Mouse (Mus musculus) CH12F3 (cell line): ENCODE measurements around the gene Snx29.

ENCODE experiments used
- in situ Hi-C: fragments of 300-500 bp; cut with MboI; formaldehyde crosslinking; loops from 2 replicates; pipeline ENCODE4 v1.14.3; 2020; ENCODE audit warnings: low sequenced_read_pairs

Gene Snx29

GRCm38 (mm10) chr16:11518803-11519498 lies 196.2 kb downstream of the Snx29 start:
- in situ Hi-C loops = no loop called here

GRCm38 (mm10) chr16:11526104-11526786 lies 203.5 kb downstream of the Snx29 start:
- in situ Hi-C loops = no loop called here

GRCm38 (mm10) chr16:11526996-11527395 lies 204.3 kb downstream of the Snx29 start:
- in situ Hi-C loops = no loop called here

GRCm38 (mm10) chr16:11530466-11531194 lies 207.9 kb downstream of the Snx29 start:
- in situ Hi-C loops = no loop called here

GRCm38 (mm10) chr16:11531441-11531840 lies 208.7 kb downstream of the Snx29 start:
- in situ Hi-C loops = no loop called here

GRCm38 (mm10) chr16:11532592-11532991 lies 209.9 kb downstream of the Snx29 start:
- in situ Hi-C loops = no loop called here

GRCm38 (mm10) chr16:11533441-11533840 lies 210.7 kb downstream of the Snx29 start:
- in situ Hi-C loops = no loop called here

- in situ Hi-C loops = no loop called here
These were observed 215.0 kb downstream of the Snx29 start for GRCm38 (mm10) chr16:11537663-11538062.

- in situ Hi-C loops = no loop called here
These were observed 215.5 kb downstream of the Snx29 start for GRCm38 (mm10) chr16:11538191-11538590.

GRCm38 (mm10) chr16:11540961-11541360 lies 218.3 kb downstream of the Snx29 start:
- in situ Hi-C loops = no loop called here

GRCm38 (mm10) chr16:11541769-11542168 lies 219.1 kb downstream of the Snx29 start:
- in situ Hi-C loops = no loop called here

GRCm38 (mm10) chr16:11550043-11550725 lies 227.5 kb downstream of the Snx29 start:
- in situ Hi-C loops = no loop called here

- in situ Hi-C loops = no loop called here
These were observed 239.0 kb downstream of the Snx29 start for GRCm38 (mm10) chr16:11561714-11562113.

GRCm38 (mm10) chr16:11563846-11564245 lies 241.1 kb downstream of the Snx29 start:
- in situ Hi-C loops = no loop called here

GRCm38 (mm10) chr16:11565126-11565525 lies 242.4 kb downstream of the Snx29 start:
- in situ Hi-C loops = no loop called here

- in situ Hi-C loops = no loop called here
These were observed 244.9 kb downstream of the Snx29 start for GRCm38 (mm10) chr16:11567594-11567993.

GRCm38 (mm10) chr16:11568095-11568494 lies 245.4 kb downstream of the Snx29 start:
- in situ Hi-C loops = no loop called here

GRCm38 (mm10) chr16:11568601-11569000 lies 245.9 kb downstream of the Snx29 start:
- in situ Hi-C loops = no loop called here

- in situ Hi-C loops = no loop called here
These were observed 246.4 kb downstream of the Snx29 start for GRCm38 (mm10) chr16:11569127-11569526.

- in situ Hi-C loops = no loop called here
These were observed 247.4 kb downstream of the Snx29 start for GRCm38 (mm10) chr16:11570072-11570471.

GRCm38 (mm10) chr16:11574517-11574916 lies 251.8 kb downstream of the Snx29 start:
- in situ Hi-C loops = no loop called here
